Mouse (Mus musculus) right cerebral cortex, postnatal 36 days (tissue): ENCODE measurements around the gene Olfr768.
"Not testable (repeated sequence)": the region's sequence is repeated elsewhere in the genome, so short reads cannot be mapped to it uniquely, and the experiment has no call there.

Source experiments
- DNase-seq, 2 experiments: peaks; one replicate each; pipeline ENCODE4 v3.0.0; 2022; ENCODE audit warnings: low spot score in 2 of 2, mixed read lengths in 1 of 2

The Olfr768 gene

GRCm38 (mm10) chr10:129099275-129099674 is at the start of gene Olfr768:
Gene Olfr768, minus strand, starts transcription at chr10:129099375.
- no peak for DNase-seq

- no peak for DNase-seq
These were observed 39.7 kb upstream of the Olfr768 start, which contains the start of gene Olfr770 for GRCm38 (mm10) chr10:129138898-129139297. Gene Olfr770, minus strand, starts transcription at chr10:129138998.

GRCm38 (mm10) chr10:129117761-129118160 is 18.6 kb upstream of the Olfr768 start, which contains the start of gene Olfr769:
Gene Olfr769, minus strand, starts transcription at chr10:129117861.
- no peak for DNase-seq

GRCm38 (mm10) chr10:129115146-129115545 is 16.0 kb upstream of the Olfr768 start:
- DNase-seq: no peak

- DNase-seq: no peak
These were observed 2.1 kb upstream of the Olfr768 start for GRCm38 (mm10) chr10:129101231-129101630.

GRCm38 (mm10) chr10:129082810-129083209 is 16.4 kb downstream of the Olfr768 start, which contains the start of gene Olfr767:
Gene Olfr767, minus strand, starts transcription at chr10:129082910.
- DNase-seq: not testable (repeated sequence)

- no peak for DNase-seq
These were observed 30.3 kb downstream of the Olfr768 start, which contains the start of gene Olfr766-ps1 for GRCm38 (mm10) chr10:129068877-129069276. Gene Olfr766-ps1, minus strand, starts transcription at chr10:129068977.

- DNase-seq: not testable (repeated sequence)
These were observed 49.3 kb downstream of the Olfr768 start, which contains the start of gene Olfr765 for GRCm38 (mm10) chr10:129049898-129050297. Gene Olfr765, minus strand, starts transcription at chr10:129049998.
